Mouse (Mus musculus) common myeloid progenitor, adult 5-6 weeks (primary cell): ENCODE data around the gene Traf7. TPM values are rescaled to one million over a fixed set of nuclear protein-coding genes. Genes with fewer than 3 reads are reported as not detected.

Source experiments
- ATAC-seq: replicated peaks from 2 replicates; pipeline ENCODE4 v1.8.0; 2016; ENCODE audit warnings: low read depth, mild to moderate bottlenecking, moderate TSS enrichment, inconsistent platforms; ENCODE audit not compliant: poor library complexity, severe bottlenecking
- total RNA-seq: library from RNA; stranded (forward); fragments of 200-1000, 187-1606 nt; gene quantifications from 2 replicates; pipeline ENCODE4 v1.2.3, GENCODE M21; 2017

Gene Traf7
- 59.3 and 60.5 TPM in 2 replicates for total RNA-seq

- peak; percentile 92 for ATAC-seq
These were observed at the start of gene Traf7 for GRCm38 (mm10) chr17:24527723-24528559. Gene Traf7, minus strand, starts transcription at chr17:24527938.

GRCm38 (mm10) chr17:24573811-24574210 is 46.1 kb upstream of the Traf7 start:
- no peak for ATAC-seq

DNA sequence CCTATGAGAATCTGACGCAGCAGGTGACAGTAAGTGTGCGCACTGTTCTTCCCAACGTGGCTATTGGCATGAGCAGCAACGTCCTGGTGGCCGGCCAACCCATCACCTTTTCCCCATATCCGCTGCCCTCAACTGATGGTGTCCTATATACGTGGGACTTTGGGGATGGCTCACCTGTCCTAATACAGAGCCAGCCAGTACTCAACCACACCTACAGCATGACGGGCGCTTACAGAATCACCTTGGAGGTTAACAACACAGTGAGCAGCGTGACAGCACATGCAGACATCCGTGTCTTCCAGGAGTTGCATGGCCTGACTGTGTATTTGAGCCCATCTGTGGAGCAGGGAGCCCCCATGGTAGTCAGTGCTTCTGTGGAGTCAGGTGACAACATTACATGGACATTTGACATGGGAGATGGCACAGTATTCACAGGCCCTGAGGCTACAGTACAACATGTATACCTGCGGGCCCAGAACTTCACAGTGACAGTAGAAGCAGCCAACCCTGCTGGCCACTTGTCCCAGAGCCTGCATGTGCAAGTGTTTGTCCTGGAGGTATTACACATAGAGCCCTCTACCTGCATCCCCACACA is 45.0 kb upstream of the Traf7 start:
- ATAC-seq, result no peak

DNA sequence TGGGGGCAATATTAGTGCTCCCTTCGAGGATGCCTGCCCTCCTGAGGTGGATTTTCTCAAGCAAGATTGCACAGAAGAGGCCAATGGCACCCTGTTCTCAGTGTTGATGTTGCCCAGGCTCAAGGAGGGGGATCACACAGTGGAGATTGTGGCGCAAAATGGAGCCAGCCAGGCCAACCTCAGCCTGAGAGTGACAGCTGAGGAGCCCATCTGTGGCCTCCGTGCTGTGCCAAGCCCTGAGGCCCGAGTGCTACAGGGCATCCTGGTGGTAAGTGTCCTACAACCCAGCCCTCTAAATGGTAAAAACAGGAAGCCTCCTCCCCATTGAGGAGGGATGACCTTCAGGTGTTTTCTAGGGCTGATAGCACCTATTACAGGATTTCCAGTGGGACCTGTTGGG is 42.1 kb upstream of the Traf7 start:
- ATAC-seq, result no peak

GRCm38 (mm10) chr17:24567034-24567779 is 39.5 kb upstream of the Traf7 start:
- peak; percentile 53 for ATAC-seq

DNA sequence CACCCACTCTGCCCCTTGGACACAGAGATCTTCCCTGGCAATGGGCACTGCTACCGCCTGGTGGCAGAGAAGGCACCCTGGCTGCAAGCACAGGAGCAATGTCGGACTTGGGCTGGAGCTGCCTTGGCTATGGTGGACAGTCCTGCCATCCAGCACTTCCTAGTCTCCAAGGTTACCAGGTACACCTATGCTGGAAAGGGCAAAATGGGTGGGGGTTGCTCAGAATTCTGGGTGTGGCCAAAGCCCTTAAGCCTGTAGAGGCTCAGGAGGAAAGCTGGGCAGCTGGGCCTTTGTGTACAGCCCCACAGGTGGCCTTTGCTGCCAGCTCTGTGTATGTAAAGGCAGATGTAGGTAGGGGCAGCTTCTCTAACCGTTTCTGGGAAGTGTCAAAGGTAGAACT is 38.1 kb upstream of the Traf7 start:
- no peak for ATAC-seq

GRCm38 (mm10) chr17:24565092-24565491 is 37.4 kb upstream of the Traf7 start:
- no peak for ATAC-seq

DNA sequence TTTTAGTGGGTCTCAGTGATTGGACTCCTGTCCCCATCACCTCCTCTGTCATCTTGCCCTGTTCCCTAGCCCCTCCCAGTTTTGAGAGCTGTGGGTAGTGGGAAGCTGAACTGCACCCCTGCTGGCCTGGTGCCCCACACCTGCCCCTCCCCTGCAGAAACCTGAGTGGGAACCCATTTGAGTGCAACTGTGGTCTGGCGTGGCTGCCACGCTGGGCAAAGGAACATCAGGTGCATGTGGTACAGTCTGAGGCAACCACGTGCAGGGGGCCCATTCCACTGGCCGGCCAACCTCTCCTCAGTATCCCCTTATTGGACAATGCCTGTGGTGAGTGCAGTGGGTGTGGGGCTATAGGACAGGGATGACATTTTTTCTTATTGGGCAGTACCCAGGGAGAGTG is 36.7 kb upstream of the Traf7 start:
- no peak for ATAC-seq

GRCm38 (mm10) chr17:24563638-24564037 is 35.9 kb upstream of the Traf7 start:
- no peak for ATAC-seq

DNA sequence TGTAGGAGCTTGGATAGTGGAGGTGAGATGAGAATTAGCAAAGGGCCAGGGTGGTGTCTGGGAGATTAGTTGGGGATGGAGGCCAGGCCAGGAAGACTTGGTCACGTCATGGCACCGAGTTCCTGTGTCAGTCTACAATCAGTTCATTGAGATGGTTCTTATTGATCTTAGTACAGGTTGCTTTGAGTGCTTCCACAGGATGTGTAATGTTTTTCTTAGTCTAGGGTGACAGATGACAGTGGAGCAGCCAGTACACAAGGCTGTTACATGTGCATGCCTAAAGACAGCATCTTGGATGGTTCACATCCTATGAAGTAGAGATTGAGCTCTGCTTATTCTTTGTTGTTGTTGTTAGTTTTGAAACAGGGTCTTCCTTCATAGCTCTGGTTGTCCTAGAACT is 33.9 kb upstream of the Traf7 start:
- ATAC-seq, result no peak

- ATAC-seq, result no peak
These were observed 32.7 kb upstream of the Traf7 start for GRCm38 (mm10) chr17:24560301-24561028.

DNA sequence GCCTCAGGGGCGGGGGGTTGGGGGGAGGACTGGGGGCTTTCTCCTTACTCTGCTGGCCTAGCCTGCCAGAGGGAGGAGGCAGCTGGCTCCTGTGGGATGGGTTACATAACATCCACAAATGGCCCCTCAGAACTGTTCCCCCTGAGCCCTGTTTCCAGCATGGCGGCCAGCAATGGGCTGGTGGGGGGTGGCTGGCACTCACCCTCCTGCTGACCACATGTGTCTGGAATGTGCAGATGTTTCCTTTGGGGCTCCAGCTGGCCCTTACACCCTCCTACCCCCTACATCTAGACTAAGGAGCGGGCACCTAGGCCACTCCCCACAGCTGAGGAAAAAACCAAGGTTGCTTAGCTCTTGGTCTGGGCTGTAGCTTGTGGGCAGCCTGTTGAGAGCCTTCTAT is 31.4 kb upstream of the Traf7 start:
- ATAC-seq, result peak; percentile 75

GRCm38 (mm10) chr17:24558600-24559099 is 30.9 kb upstream of the Traf7 start:
- peak; percentile 53 for ATAC-seq

GRCm38 (mm10) chr17:24557091-24557490 is 29.4 kb upstream of the Traf7 start:
- no peak for ATAC-seq

GRCm38 (mm10) chr17:24551050-24551444 is 23.3 kb upstream of the Traf7 start:
- ATAC-seq, result no peak

DNA sequence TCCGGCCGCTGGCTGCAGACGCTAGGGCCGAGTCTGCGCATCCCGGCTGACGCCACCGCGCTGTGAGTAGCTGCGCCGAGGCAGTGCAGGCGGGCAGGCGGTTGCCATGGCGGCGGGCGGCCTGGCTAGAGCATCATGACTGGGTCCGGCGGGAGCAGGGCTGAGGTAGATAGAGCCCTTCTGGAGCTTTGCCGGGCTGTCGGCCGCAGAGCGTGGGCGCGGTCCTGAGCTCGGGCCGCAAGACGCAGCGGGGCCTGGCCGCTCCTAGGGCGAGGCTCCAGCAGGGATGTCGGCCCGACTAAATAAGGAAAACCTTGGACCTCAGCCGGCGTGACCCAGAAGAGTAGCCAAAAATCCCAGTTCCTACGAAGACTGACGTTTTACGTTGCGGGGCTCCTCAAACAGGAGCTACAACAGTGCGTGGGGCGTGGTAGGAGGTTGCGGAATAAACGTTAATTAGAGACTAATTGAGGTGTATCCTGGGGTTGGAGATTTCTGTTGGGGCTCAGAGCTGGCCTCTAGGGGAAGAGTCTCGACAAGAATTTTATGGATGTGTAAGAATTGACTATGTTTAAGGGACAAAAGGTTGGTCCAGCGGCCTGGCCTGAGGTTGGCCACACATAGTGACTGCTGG is 22.8 kb upstream of the Traf7 start:
- peak; percentile 19; the same call in 1 of the 2 replicates for ATAC-seq

DNA sequence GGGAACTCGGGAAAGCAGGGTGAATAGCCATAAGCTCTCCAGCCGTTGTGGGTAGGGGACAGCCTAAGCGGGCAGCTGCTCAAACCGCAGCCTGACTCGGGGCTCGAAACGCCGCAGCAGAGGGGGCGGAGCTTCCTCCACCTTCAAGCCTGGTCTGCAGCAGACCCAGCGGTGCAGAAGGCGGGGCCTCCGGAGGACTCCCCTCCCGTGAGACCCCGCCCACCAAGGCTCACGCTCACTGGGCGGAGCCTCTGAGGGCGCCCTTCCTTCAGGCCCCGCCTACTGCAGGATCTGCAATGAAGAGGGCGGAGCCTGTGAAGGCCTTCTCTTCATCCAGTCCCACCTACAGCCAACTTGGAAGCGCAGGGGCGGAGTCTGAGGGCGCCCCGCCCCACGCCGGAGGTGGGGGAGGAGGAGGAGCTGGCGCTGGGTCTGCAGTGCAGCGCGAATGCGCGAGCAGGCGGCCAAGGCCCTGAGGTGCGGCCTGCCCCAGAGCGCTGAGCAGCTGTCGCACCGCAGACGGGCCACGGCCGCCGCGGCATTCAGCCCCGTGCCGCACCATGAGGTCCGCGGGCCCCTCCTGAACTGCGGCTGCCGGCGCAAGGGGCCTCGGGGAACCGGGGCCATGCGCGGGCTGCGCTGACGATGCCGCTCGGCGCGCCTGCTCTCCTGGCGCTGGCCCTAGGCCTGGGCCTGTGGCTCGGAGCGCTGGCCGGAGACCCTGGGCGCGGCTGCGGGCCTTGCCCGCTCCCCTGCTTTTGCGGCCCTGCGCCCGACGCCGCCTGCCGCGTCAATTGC is 22.1 kb upstream of the Traf7 start, which contains the start of gene Pkd1:
Gene Pkd1, plus strand, starts transcription at position 217 of the 798 bp plus-strand sequence.
- ATAC-seq, result peak; percentile 90

DNA sequence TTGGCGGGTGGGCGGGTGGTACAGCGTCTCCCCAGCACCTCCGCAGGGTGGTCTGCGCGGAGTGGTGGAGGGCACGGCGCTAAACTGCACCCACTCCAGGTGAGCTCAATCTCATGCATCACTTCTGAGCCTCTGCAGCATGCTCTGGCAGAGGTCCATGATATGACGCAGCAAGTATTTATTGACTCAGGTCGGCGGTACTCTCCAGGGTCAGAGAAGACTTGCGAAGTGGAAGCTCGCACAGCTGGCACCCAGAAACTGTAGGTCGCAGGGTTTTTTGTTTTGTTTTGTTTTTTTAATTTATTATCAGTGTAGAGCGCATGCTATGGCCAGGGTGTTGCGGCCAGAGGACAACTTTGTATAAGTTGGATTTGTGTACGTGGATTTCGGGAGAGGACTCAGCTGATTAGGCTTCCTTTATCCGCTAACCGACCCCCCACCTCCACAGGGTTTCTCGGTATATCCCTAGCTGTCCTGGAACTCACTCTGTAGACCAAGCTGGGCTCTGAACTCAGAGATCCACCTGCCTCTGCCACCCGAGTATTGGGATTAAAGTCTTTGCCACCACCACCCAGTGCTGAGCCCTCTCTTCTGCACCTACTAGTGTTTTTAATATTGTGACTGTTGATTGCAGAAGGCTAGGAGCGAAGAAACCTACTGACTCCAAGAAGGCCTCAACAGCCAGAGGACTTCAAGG is 21.3 kb upstream of the Traf7 start:
- ATAC-seq, result peak; percentile 43; the same call in 1 of the 2 replicates
